ENCODE assay signal across 15 mouse cellular contexts in the genomic region with DNA sequence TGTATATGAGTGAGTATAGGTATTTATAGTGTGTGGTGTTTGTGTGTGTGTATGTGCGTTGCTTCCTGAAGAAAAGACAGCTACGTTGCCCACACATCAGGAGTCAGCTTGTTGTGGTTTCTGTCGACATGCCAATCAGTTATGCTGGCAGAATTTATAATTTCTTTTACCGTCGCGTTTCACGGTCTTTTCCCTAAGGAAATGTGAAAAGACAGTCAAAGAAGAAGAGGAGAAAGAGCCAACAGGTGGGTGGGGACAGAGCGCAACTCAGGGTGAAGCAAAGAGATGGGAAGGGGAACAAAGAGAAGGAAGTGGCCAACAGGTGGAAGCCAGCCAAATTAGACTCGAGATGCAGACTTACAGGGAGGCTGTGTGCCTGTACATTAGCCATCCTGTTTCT.
DNase-seq lines count a peak whose midpoint lies in the region; ATAC-seq and TF ChIP-seq lines count a peak whose summit lies in the region.
"Had no signal": no experiment of that assay in that cellular context is flagged by ENCODE, and none has a peak within 500 bp of the region (broad histone marks: within the 10 kb centered on the region; RNA-seq: fewer than 3 reads in every experiment).

No protein-coding gene starts in this region.

- ATAC-seq in forebrain, postnatal 0 days, result no peak

- H3K4me2 ChIP-seq in forebrain, postnatal 0 days (ENCODE audit: low read depth), result no peak overlapping the region
- H3K4me2 ChIP-seq: heart, embryonic 11.5 days; hindbrain, embryonic 12.5 days had no signal

- H3K27ac ChIP-seq in forebrain, postnatal 0 days (ENCODE audit: low read depth, low read length), result no peak overlapping the region
- H3K27ac ChIP-seq in forebrain, embryonic 10.5 days, result no peak overlapping the region
- no peak overlapping the region for H3K27ac ChIP-seq in thymus, adult 2 months (ENCODE audit: control insufficient read depth, insufficient read depth, low read length)
- no peak overlapping the region for H3K27ac ChIP-seq in midbrain, embryonic 10.5 days (replicated peaks)
- H3K27ac ChIP-seq: hindbrain, embryonic 12.5 days had no signal

- no peak overlapping the region for H3K9ac ChIP-seq in forebrain, postnatal 0 days
- H3K9ac ChIP-seq: hindbrain, embryonic 12.5 days had no signal

- no peaks in the 10 kb centered on the region for H3K27me3 ChIP-seq in forebrain, postnatal 0 days (ENCODE audit: insufficient read depth, low read length)
- no peaks in the 10 kb centered on the region for H3K27me3 ChIP-seq in forebrain, embryonic 10.5 days (ENCODE audit: poor library complexity, severe bottlenecking)
- no peaks in the 10 kb centered on the region for H3K27me3 ChIP-seq in thymus, adult 2 months (ENCODE audit: control insufficient read depth, insufficient read depth, low read length)
- H3K27me3 ChIP-seq in splenic B cell, adult 2 months (ENCODE audit: control insufficient read depth, insufficient read depth, low read length, poor library complexity, severe bottlenecking), result no peaks in the 10 kb centered on the region; the same call in 1 of the 2 replicates
- H3K27me3 ChIP-seq in midbrain, embryonic 10.5 days (ENCODE audit: low read depth, poor library complexity, severe bottlenecking), result no peaks in the 10 kb centered on the region
- H3K27me3 ChIP-seq: hindbrain, embryonic 12.5 days had no signal

- DNase-seq in forebrain, postnatal 0 days, result peak; percentile 5
- no peak for DNase-seq in forebrain, embryonic 10.5 days (ENCODE audit: extremely low spot score, low spot score)
- DNase-seq in thymus, adult 2 months, result peak; percentile 22
- DNase-seq in thymus, postnatal 4 days, result no peak
- DNase-seq in fat pad, adult 2 months (ENCODE audit: extremely low read depth, low read depth, low spot score), result peak; percentile 97
- DNase-seq in splenic B cell, adult 2 months (ENCODE audit: low read depth, low spot score), result peak; percentile 35
- no peak for DNase-seq in midbrain, embryonic 10.5 days (ENCODE audit: low spot score)
- DNase-seq in gastrocnemius, postnatal 25 days, result no peak
- DNase-seq: adrenal gland, postnatal 25 days; embryo, embryonic 11 days; kidney, adult 18-20 months; liver; right cerebral cortex, postnatal 14 days had no signal

- peaks cover 4% of the 10 kb centered on the region; the same call in 1 of the 2 replicates for H3K4me1 ChIP-seq in forebrain, postnatal 0 days (ENCODE audit: insufficient read depth)
- no peaks in the 10 kb centered on the region for H3K4me1 ChIP-seq in forebrain, embryonic 10.5 days
- no peaks in the 10 kb centered on the region; the same call in 1 of the 2 replicates for H3K4me1 ChIP-seq in thymus, adult 2 months (replicated peaks; ENCODE audit: control insufficient read depth, insufficient read depth, low read length)
- no peaks in the 10 kb centered on the region for H3K4me1 ChIP-seq in midbrain, embryonic 10.5 days
- H3K4me1 ChIP-seq: hindbrain, embryonic 12.5 days had no signal

- no peak for TF ChIP-seq POLR2A in thymus, adult 2 months (IDR thresholded peaks at IDR 0.05; ENCODE audit: control insufficient read depth, extremely low read depth, insufficient read depth, low read length, poor library complexity)

- H3K36me3 ChIP-seq in forebrain, postnatal 0 days (ENCODE audit: insufficient read depth), result no peaks in the 10 kb centered on the region
- no peaks in the 10 kb centered on the region for H3K36me3 ChIP-seq in forebrain, embryonic 10.5 days (replicated peaks)
- no peaks in the 10 kb centered on the region for H3K36me3 ChIP-seq in thymus, adult 2 months (ENCODE audit: control insufficient read depth, insufficient read depth, low read length)
- H3K36me3 ChIP-seq in splenic B cell, adult 2 months (ENCODE audit: control insufficient read depth, insufficient read depth, low read length, poor library complexity, severe bottlenecking), result no peaks in the 10 kb centered on the region
- H3K36me3 ChIP-seq in midbrain, embryonic 10.5 days, result no peaks in the 10 kb centered on the region
- H3K36me3 ChIP-seq: hindbrain, embryonic 12.5 days had no signal

- 46% methylated on average over 9 of the region's 9 CpGs for WGBS in forebrain, postnatal 0 days
- 93% methylated on average over 9 of the region's 9 CpGs for WGBS in forebrain, embryonic 10.5 days
- 5% methylated on average over 9 of the region's 9 CpGs for WGBS in thymus, adult 2 months
- 90% methylated on average over 9 of the region's 9 CpGs for WGBS in midbrain, embryonic 10.5 days

- no peaks in the 10 kb centered on the region for H3K9me3 ChIP-seq in forebrain, postnatal 0 days (ENCODE audit: low read length)
- no peaks in the 10 kb centered on the region; the same call in 1 of the 2 replicates for H3K9me3 ChIP-seq in forebrain, embryonic 10.5 days
- no peaks in the 10 kb centered on the region; the same call in 1 of the 2 replicates for H3K9me3 ChIP-seq in midbrain, embryonic 10.5 days (replicated peaks)

- no peak overlapping the region for H3K4me3 ChIP-seq in forebrain, postnatal 0 days (ENCODE audit: low read depth, low read length)
- H3K4me3 ChIP-seq in forebrain, embryonic 10.5 days, result no peak overlapping the region
- no peak overlapping the region for H3K4me3 ChIP-seq in thymus, adult 2 months (ENCODE audit: control insufficient read depth, insufficient read depth, low read length)
- H3K4me3 ChIP-seq in midbrain, embryonic 10.5 days, result no peak overlapping the region
- H3K4me3 ChIP-seq: hindbrain, embryonic 12.5 days had no signal

- TF ChIP-seq CTCF in forebrain, postnatal 0 days (IDR thresholded peaks at IDR 0.05; ENCODE audit: low read depth), result no peak
- no peak for TF ChIP-seq CTCF in thymus, adult 2 months (IDR thresholded peaks at IDR 0.05; ENCODE audit: borderline replicate concordance, control insufficient read depth, extremely low read depth, insufficient read depth, low read length, poor library complexity)

Comparison
In these comparisons a context has a peak if more than half of its experiments do, and no peak if none do; other contexts are left out.
1. DNase-seq: peak in forebrain, postnatal 0 days (single experiment), thymus, adult 2 months (single experiment), fat pad, adult 2 months (single experiment) and splenic B cell, adult 2 months (single experiment); none in forebrain, embryonic 10.5 days (single experiment), thymus, postnatal 4 days (single experiment), midbrain, embryonic 10.5 days (single experiment) and gastrocnemius, postnatal 25 days (single experiment).